Mouse (Mus musculus) heart, embryonic 15.5 days (tissue): Measurements from ENCODE around the gene Dnm1. TPM values are rescaled to one million over a fixed set of nuclear protein-coding genes. Genes with fewer than 3 reads are reported as not detected.
A peak's percentile ranks its signal among the peaks of the same experiment; 100 is the strongest.

ENCODE experiments used
- microRNA-seq: library from miRNA; unstranded; fragments of <30 nt; microRNA quantifications from one replicate; pipeline ENCODE4, GENCODE M21; 2016
- polyA plus RNA-seq: library from polyadenylated mRNA; unstranded; fragments of >200 nt; fragmentation: Nextera tagmentation; extraction: Ambion mirVana; gene quantifications from 2 replicates; pipeline ENCODE4 v1.2.1, GENCODE M21; 2015

Gene Dnm1
- polyA plus RNA-seq, 1 experiment from 2014 or later = 1.9 TPM

Small RNA genes within 50 kb of the gene (microRNA-seq; reads per million reads assigned to microRNA genes)
- gene Gm23363 (1.3 reads per million), gene Mir199b (440 reads per million, percentile 71 among the genes with 10 or more reads in this experiment)

Other genes with a start within 250 kb of the Dnm1 start
- gene Prrc2b, start 202.3 kb downstream of the Dnm1 start, polyA plus RNA-seq = 21.0 and 34.8 TPM in 2 replicates
- 15.4 and 18.0 TPM in 2 replicates for gene Pomt1, start 116.7 kb downstream of the Dnm1 start, polyA plus RNA-seq
- 32.9 and 49.0 TPM in 2 replicates for gene Uck1, start 93.2 kb downstream of the Dnm1 start, polyA plus RNA-seq
- 21.7 and 26.4 TPM in 2 replicates for gene Golga2, start 66.0 kb downstream of the Dnm1 start, polyA plus RNA-seq
- gene Swi5, start 65.3 kb downstream of the Dnm1 start, polyA plus RNA-seq = 275 and 299 TPM in 2 replicates
- gene Ciz1, start 1.0 kb downstream of the Dnm1 start, polyA plus RNA-seq = 30.9 and 46.0 TPM in 2 replicates
- gene 1110008P14Rik, start 28.6 kb upstream of the Dnm1 start, polyA plus RNA-seq = 43.9 and 46.0 TPM in 2 replicates
- gene Lcn2, start 34.9 kb upstream of the Dnm1 start, polyA plus RNA-seq = 2.2 and 2.8 TPM in 2 replicates
- 38.2 and 41.8 TPM in 2 replicates for gene Ptges2, start 42.6 kb upstream of the Dnm1 start, polyA plus RNA-seq
- gene Naif1, start 97.1 kb upstream of the Dnm1 start, polyA plus RNA-seq = 4.0 and 5.1 TPM in 2 replicates
- 9.1 and 12.1 TPM in 2 replicates for gene Slc25a25, start 98.1 kb upstream of the Dnm1 start, polyA plus RNA-seq
- 4.8 and 8.6 TPM in 2 replicates for gene Fam102a, start 182.0 kb upstream of the Dnm1 start, polyA plus RNA-seq
- 62.0 and 71.0 TPM in 2 replicates for gene Dpm2, start 217.5 kb upstream of the Dnm1 start, polyA plus RNA-seq
- 0.23 TPM in 1 of 2 replicates, not detected in the other for gene Pip5kl1, start 221.5 kb upstream of the Dnm1 start, polyA plus RNA-seq
- 0.08 TPM in 1 of 2 replicates, not detected in the other for gene 9430097D07Rik, start 222.3 kb upstream of the Dnm1 start, polyA plus RNA-seq
- 33.5 and 38.7 TPM in 2 replicates for gene St6galnac4, start 233.8 kb upstream of the Dnm1 start, polyA plus RNA-seq
- 28.5 and 29.0 TPM in 2 replicates for gene St6galnac6, start 246.4 kb upstream of the Dnm1 start, polyA plus RNA-seq